Mouse (Mus musculus): ENCODE data around the gene Zfp266. TPM values are rescaled to one million over a fixed set of nuclear protein-coding genes. Genes with fewer than 3 reads are reported as not detected.
A peak's percentile ranks its signal among the peaks of the same experiment; 100 is the strongest.

Gene Zfp266
- polyA plus RNA-seq, 2 experiments = 5.0 to 8.7 TPM

DNA sequence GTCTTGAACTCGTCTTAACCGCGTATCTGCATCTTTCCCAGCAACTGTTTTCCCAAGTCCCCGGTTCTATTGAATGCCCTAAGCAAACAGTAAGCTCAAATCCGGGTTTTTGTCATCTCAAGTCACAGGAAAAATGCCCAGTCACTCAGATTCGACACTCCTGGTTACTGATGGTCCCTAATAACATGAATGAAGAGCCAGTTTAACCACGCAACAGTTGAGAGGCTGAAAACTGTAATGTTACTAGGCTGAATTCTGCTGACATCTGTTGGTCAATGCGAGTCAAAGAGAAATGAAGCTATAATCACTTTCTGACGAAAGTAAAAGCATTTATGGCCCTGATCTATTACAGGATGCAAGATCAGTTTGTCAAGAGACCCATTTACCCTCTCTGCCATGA, 27.9 kb downstream of the Zfp266 start:
- Histone ChIP-seq H3K27me3 (ENCODE audit: control insufficient read depth, insufficient read depth, low read length) (no peaks in the 10 kb centered on the region), H3K36me3 (replicated peaks; ENCODE audit: control insufficient read depth, insufficient read depth, low read depth) (peaks cover 6% of the 10 kb centered on the region), H3K27ac (peak overlapping the region; percentile 89), H3K4me1 (replicated peaks; ENCODE audit: control insufficient read depth in 2 of 2, insufficient read depth in 2 of 2, low read length in 1 of 2) (peaks cover 6 to 9% of the 10 kb centered on the region in 2 experiments), H3K9ac (replicated peaks) (peak overlapping the region; percentile 85), H3K4me3 (ENCODE audit: insufficient read depth in 1 of 2, low read depth in 2 of 2, low read length in 2 of 2) (peak overlapping the region; percentile 67 to 93), H3K9me3 (ENCODE audit: control insufficient read depth, low read length) (no peaks in the 10 kb centered on the region), H3K4me2 (ENCODE audit: low read depth) (peak overlapping the region; percentile 94)
- WGBS (ENCODE audit: insufficient replicate concordance) = 3% methylated on average over 9 of the region's 9 CpGs
- ATAC-seq (ENCODE audit: insufficient read depth) = no peak
- DNase-seq (ENCODE audit: low read depth in 3 of 3, low spot score in 3 of 3) = peak in 2 of 3 experiments; percentile 23 to 32
- TF ChIP-seq CTCF (IDR thresholded peaks at IDR 0.05; ENCODE audit: low read depth) = peak; percentile 13; the same call in 1 of the 2 replicates
- TF ChIP-seq EP300 (IDR thresholded peaks at IDR 0.05; ENCODE audit: low read depth) = no peak

DNA sequence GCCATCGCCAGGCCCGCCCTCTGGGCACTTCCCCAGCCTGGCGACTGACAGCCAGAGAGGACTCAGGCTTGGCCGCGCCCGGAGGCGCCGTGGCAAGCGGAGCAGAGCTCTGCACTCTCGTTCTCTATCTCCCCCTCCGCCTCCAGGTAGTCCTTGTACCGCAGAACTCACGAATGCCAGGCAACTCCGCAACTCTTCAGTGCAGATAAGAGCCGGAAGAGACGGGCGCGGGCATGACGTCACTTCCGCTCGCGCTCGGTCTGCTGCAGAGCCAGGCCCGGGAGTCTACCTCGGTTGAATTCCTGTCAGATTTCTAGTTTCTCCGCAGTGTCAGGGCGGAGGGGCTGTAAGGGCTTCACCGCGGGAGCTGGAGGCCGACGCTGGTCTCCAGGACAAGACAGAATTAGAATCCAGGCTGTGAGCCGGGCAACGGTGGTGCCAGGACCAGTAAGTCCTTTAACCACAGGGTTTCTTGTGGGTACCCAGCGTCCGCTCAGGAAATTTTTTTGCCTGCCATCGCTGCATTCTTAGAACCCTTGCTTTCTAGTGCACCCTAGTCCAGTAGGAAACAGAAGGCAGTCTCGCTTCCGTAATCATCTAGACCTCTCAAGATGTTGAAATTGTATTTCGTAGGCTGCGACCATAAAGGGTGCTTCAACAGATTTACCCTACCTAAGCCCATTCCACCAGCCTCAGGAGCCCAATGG, 28.5 kb downstream of the Zfp266 start, which contains the start of gene Zfp426:
Gene Zfp426 (minus strand): TSS at position 220 of the 707 bp plus-strand sequence.
- H3K27me3 ChIP-seq (ENCODE audit: control insufficient read depth, insufficient read depth, low read length) = no peaks in the 10 kb centered on the region
- H3K9ac ChIP-seq (replicated peaks) = peak within 1 kb of the TSS; percentile 85
- DNase-seq (ENCODE audit: low read depth in 3 of 3, low spot score in 3 of 3) (peak; percentile 89 to 90 (median 89)), ATAC-seq (ENCODE audit: insufficient read depth) (peak; percentile 98)
- TF ChIP-seq EP300 (IDR thresholded peaks at IDR 0.05; ENCODE audit: low read depth) = no peak
- peak; percentile 23; the same call in 1 of the 2 replicates for TF ChIP-seq CTCF (IDR thresholded peaks at IDR 0.05; ENCODE audit: low read depth)
- H3K4me3 ChIP-seq (ENCODE audit: insufficient read depth in 1 of 2, low read depth in 2 of 2, low read length in 2 of 2) = peak within 1 kb of the TSS; percentile 67 to 93
- peak within 1 kb of the TSS; percentile 94 for H3K4me2 ChIP-seq (ENCODE audit: low read depth)
- H3K4me1 ChIP-seq (replicated peaks; ENCODE audit: control insufficient read depth in 2 of 2, insufficient read depth in 2 of 2, low read length in 1 of 2) = peaks cover 6 to 9% of the 10 kb centered on the region in 2 experiments
- H3K36me3 ChIP-seq (replicated peaks; ENCODE audit: control insufficient read depth, insufficient read depth, low read depth) = peaks cover 6% of the 10 kb centered on the region
- WGBS (ENCODE audit: insufficient replicate concordance) = under 1% methylated on average over 40 of the region's 40 CpGs
- no peaks in the 10 kb centered on the region for H3K9me3 ChIP-seq (ENCODE audit: control insufficient read depth, low read length)
- H3K27ac ChIP-seq = peak within 1 kb of the TSS; percentile 89

DNA sequence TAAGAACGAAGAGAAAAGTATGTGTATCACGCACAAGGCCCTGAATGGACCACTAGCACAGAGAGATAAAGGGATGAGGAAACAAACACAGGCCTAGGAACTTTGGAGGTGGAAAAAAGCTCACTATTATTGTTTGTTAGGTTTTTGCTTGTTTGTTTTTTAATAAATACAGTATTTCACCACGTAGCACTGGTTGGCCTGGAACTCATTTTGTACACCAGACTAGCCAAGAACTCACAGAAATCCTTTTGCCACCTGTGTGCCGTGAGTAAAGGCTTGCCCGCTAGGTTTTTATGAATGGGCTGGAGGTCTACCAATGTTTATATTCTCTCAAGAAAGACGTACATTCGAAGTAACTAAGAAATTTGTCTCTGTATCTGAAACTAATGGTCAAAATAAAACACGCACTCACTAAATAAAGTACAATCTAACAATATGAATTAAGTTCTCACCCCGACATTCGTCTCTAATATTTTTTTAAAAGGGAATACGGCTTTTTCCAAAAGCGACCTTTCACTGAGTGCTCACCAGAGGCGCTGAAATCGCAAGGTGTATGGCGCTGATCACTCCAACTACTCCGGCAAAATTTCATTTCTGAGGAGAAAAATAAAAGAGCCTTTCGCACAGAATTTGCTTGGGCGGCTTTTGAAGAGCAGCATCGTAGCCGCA, 29.2 kb downstream of the Zfp266 start:
- Histone ChIP-seq H3K9me3 (ENCODE audit: control insufficient read depth, low read length) (no peaks in the 10 kb centered on the region), H3K9ac (replicated peaks) (peak overlapping the region; percentile 85), H3K27me3 (ENCODE audit: control insufficient read depth, insufficient read depth, low read length) (no peaks in the 10 kb centered on the region), H3K4me1 (replicated peaks; ENCODE audit: control insufficient read depth in 2 of 2, insufficient read depth in 2 of 2, low read length in 1 of 2) (peaks cover 6 to 9% of the 10 kb centered on the region in 2 experiments), H3K36me3 (replicated peaks; ENCODE audit: control insufficient read depth, insufficient read depth, low read depth) (peaks cover 2% of the 10 kb centered on the region; the same call in 1 of the 2 replicates), H3K4me2 (ENCODE audit: low read depth) (peak overlapping the region; percentile 94), H3K4me3 (ENCODE audit: insufficient read depth in 1 of 2, low read depth in 2 of 2, low read length in 2 of 2) (peak overlapping the region; percentile 67 to 93), H3K27ac (peak overlapping the region; percentile 89)
- TF ChIP-seq CTCF (IDR thresholded peaks at IDR 0.05; ENCODE audit: low read depth) (no peak), EP300 (IDR thresholded peaks at IDR 0.05; ENCODE audit: low read depth) (no peak)
- WGBS (ENCODE audit: insufficient replicate concordance) = 5% methylated on average over 20 of the region's 20 CpGs
- no peak for ATAC-seq (ENCODE audit: insufficient read depth)
- DNase-seq (ENCODE audit: low read depth in 3 of 3, low spot score in 3 of 3) = peak in 1 of 3 experiments; percentile 11

DNA sequence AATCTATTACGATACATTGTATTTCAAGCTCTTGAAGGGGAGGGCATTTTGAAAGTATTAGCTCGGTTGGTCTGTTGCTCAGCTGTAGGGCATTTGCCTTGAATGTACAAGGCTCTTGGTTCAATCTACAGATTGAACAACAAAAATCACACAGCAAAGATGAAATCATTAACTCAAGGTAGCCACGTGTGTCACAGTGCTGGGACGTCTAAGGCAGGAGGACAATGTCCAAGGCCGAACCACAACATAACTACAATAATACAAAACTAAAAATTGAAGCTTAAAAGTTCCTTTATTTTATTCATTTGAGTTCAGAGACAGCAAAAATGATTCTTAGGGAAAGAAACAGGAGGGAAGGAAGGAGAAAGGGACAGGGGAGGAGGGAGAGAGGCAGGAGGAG, 31.7 kb downstream of the Zfp266 start:
- no peak overlapping the region for H3K4me3 ChIP-seq (ENCODE audit: insufficient read depth in 1 of 2, low read depth in 2 of 2, low read length in 2 of 2)
- H3K36me3 ChIP-seq (replicated peaks; ENCODE audit: control insufficient read depth, insufficient read depth, low read depth) = peaks cover 5% of the 10 kb centered on the region; the same call in 1 of the 2 replicates
- no peak overlapping the region for H3K27ac ChIP-seq
- ATAC-seq (ENCODE audit: insufficient read depth) = no peak
- DNase-seq (ENCODE audit: low read depth in 3 of 3, low spot score in 3 of 3) = no peak
- no peak overlapping the region for H3K4me2 ChIP-seq (ENCODE audit: low read depth)
- TF ChIP-seq CTCF (IDR thresholded peaks at IDR 0.05; ENCODE audit: low read depth) (no peak), EP300 (IDR thresholded peaks at IDR 0.05; ENCODE audit: low read depth) (no peak)
- no peaks in the 10 kb centered on the region for H3K27me3 ChIP-seq (ENCODE audit: control insufficient read depth, insufficient read depth, low read length)
- no peaks in the 10 kb centered on the region for H3K9me3 ChIP-seq (ENCODE audit: control insufficient read depth, low read length)
- 73% methylated on average over 5 of the region's 5 CpGs for WGBS (ENCODE audit: insufficient replicate concordance)
- no peak overlapping the region for H3K9ac ChIP-seq (replicated peaks)
- peaks cover 6 to 9% of the 10 kb centered on the region in 2 experiments for H3K4me1 ChIP-seq (replicated peaks; ENCODE audit: control insufficient read depth in 2 of 2, insufficient read depth in 2 of 2, low read length in 1 of 2)

DNA sequence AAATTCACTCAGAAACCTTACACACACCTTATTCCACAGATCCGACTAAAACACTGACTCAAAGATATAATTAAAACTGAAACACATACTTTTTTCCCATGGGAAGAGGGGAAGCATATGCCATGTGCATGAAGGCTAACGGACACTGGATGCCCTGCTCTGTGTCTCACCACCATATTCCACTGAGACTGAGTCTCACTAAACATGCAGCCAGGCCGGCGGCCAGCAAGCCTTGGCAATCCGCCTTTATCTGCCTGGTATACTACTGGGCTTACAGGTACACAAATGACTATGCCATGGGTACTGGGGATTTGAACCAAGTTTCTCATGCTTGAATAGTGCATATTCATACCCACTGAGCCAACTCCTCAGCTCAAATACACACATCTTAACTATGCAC, 41.8 kb downstream of the Zfp266 start:
- H3K36me3 ChIP-seq (replicated peaks; ENCODE audit: control insufficient read depth, insufficient read depth, low read depth) = no peaks in the 10 kb centered on the region; the same call in none of the 2 replicates
- no peak for DNase-seq (ENCODE audit: low read depth in 3 of 3, low spot score in 3 of 3)
- no peaks in the 10 kb centered on the region for H3K27me3 ChIP-seq (ENCODE audit: control insufficient read depth, insufficient read depth, low read length)
- no peak overlapping the region for H3K4me2 ChIP-seq (ENCODE audit: low read depth)
- WGBS (ENCODE audit: insufficient replicate concordance) = 76% methylated on average over 5 of the region's 5 CpGs
- H3K27ac ChIP-seq = no peak overlapping the region
- H3K4me1 ChIP-seq (replicated peaks; ENCODE audit: control insufficient read depth in 2 of 2, insufficient read depth in 2 of 2, low read length in 1 of 2) = 0 out of 4 replicates have a peak, but pooled peaks cover 0 to 2% of the 10 kb centered on the region in 2 experiments
- H3K9me3 ChIP-seq (ENCODE audit: control insufficient read depth, low read length) = no peaks in the 10 kb centered on the region
- TF ChIP-seq CTCF (IDR thresholded peaks at IDR 0.05; ENCODE audit: low read depth) = no peak
- no peak for TF ChIP-seq EP300 (IDR thresholded peaks at IDR 0.05; ENCODE audit: low read depth)
- no peak overlapping the region for H3K9ac ChIP-seq (replicated peaks)
- no peak overlapping the region for H3K4me3 ChIP-seq (ENCODE audit: insufficient read depth in 1 of 2, low read depth in 2 of 2, low read length in 2 of 2)
- ATAC-seq (ENCODE audit: insufficient read depth) = no peak
